Mouse (Mus musculus) MEL (cell line): ENCODE measurements around the gene Efcc1.

ENCODE experiments used
- CTCF ChIP-seq, 3 experiments: IDR thresholded peaks in 2 of 3; conservative IDR thresholded peaks in 1 of 3; 2 replicates each; pipeline ENCODE4 v1.5.1; 2011 to 2012; ENCODE audit warnings: low read length in 3 of 3, low read depth in 2 of 3, mild to moderate bottlenecking in 2 of 3, improper control_type of control experiment in 1 of 3, inconsistent platforms in 1 of 3, mixed read lengths in 1 of 3, moderate library complexity in 1 of 3; ENCODE audit not compliant: control insufficient read depth in 1 of 3, insufficient read depth in 1 of 3, poor library complexity in 1 of 3, severe bottlenecking in 1 of 3
- ELF1 ChIP-seq: IDR thresholded peaks from 2 replicates; pipeline ENCODE4 v1.6.1; 2014; ENCODE audit warnings: low read depth, mild to moderate bottlenecking, inconsistent platforms, low read length, improper control_type of control experiment, moderate library complexity
- HCFC1 ChIP-seq: IDR thresholded peaks from 2 replicates; pipeline ENCODE4 v1.6.1; 2012; ENCODE audit warnings: low read depth, mild to moderate bottlenecking, inconsistent platforms, low read length, improper control_type of control experiment, moderate library complexity
- KAT2A ChIP-seq: conservative IDR thresholded peaks from 2 replicates; pipeline ENCODE4 v1.6.1; 2012; ENCODE audit warnings: low read depth, low read length, improper control_type of control experiment, inconsistent platforms
- MEF2A ChIP-seq: IDR thresholded peaks from 2 replicates; pipeline ENCODE4 v1.6.1; 2014; ENCODE audit warnings: low read depth, mild to moderate bottlenecking, inconsistent platforms, low read length, improper control_type of control experiment; ENCODE audit not compliant: poor library complexity, insufficient replicate concordance, severe bottlenecking; ENCODE audit errors: extremely low read depth
- MXI1 ChIP-seq: IDR thresholded peaks from 2 replicates; pipeline ENCODE4 v1.6.1; 2011; ENCODE audit warnings: mild to moderate bottlenecking, low read depth, low read length, improper control_type of control experiment
- POLR2A ChIP-seq, 2 experiments: IDR thresholded peaks; 2 replicates each; pipeline ENCODE4 v1.6.1; 2011 to 2012; ENCODE audit warnings: low read length in 2 of 2, mild to moderate bottlenecking in 2 of 2, control low read depth in 1 of 2, improper control_type of control experiment in 1 of 2, low read depth in 1 of 2, moderate library complexity in 1 of 2; ENCODE audit not compliant: control insufficient read depth in 1 of 2, insufficient read depth in 1 of 2, poor library complexity in 1 of 2
- POLR2AphosphoS5 ChIP-seq: IDR thresholded peaks from 2 replicates; pipeline ENCODE4 v1.6.1; 2012; ENCODE audit warnings: low read depth, borderline replicate concordance, mild to moderate bottlenecking, inconsistent platforms, low read length, moderate library complexity, mixed read lengths
- RAD21 ChIP-seq: IDR thresholded peaks from 2 replicates; pipeline ENCODE4 v1.6.1; 2011; ENCODE audit warnings: mild to moderate bottlenecking, low read depth, low read length, improper control_type of control experiment
- SIN3A ChIP-seq: IDR thresholded peaks from 2 replicates; pipeline ENCODE4 v1.6.1; 2012; ENCODE audit warnings: low read length, improper control_type of control experiment, inconsistent platforms
- TAL1 ChIP-seq: IDR thresholded peaks from 2 replicates; pipeline ENCODE4 v1.6.1; 2012; ENCODE audit warnings: mild to moderate bottlenecking, inconsistent platforms, low read length, moderate library complexity, mixed read lengths
- TCF12 ChIP-seq: IDR thresholded peaks from 2 replicates; pipeline ENCODE4 v1.6.1; 2014; ENCODE audit warnings: low read depth, mild to moderate bottlenecking, inconsistent platforms, low read length, improper control_type of control experiment, moderate library complexity

DNA sequence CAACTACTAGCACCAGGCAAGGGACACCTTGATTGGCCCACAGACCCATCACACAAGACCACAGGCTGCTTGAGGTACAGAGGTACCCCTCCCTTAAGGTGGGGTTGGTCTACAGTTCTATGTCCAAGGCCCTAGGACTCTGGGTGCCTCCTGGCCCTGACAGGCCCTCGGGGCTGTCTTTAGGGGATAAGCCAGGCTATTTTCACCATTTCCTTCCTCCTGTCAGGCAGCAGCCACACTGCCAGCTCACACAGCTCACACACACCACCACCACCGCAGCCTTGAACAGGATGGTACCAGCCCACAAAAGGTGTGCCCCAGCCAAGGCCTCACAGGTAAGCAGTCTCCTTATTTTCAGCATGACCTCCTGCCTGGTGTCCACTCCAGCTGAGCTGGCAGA, 47.2 kb downstream of the Efcc1 start, which contains the start of gene Gp9:
- TF ChIP-seq MEF2A = no peak
- no peak for TF ChIP-seq POLR2A (IDR thresholded peaks at IDR 0.05; ENCODE audit: control insufficient read depth in 1 of 2, insufficient read depth in 1 of 2, low read depth in 1 of 2, low read length in 2 of 2, poor library complexity in 1 of 2)
- no peak for TF ChIP-seq ELF1
- TF ChIP-seq CTCF (IDR thresholded peaks at IDR 0.05 in 2 of 3, conservative IDR thresholded peaks at IDR 0.05 in 1 of 3; ENCODE audit: control insufficient read depth in 1 of 3, insufficient read depth in 1 of 3, low read depth in 2 of 3, low read length in 3 of 3, poor library complexity in 1 of 3, severe bottlenecking in 1 of 3) = no peak
- TF ChIP-seq HCFC1 = no peak
- no peak for TF ChIP-seq RAD21
- TF ChIP-seq POLR2AphosphoS5 = no peak
- peak; percentile 35 for TF ChIP-seq TAL1
- TF ChIP-seq KAT2A = no peak
- TF ChIP-seq SIN3A = no peak
- TF ChIP-seq TCF12 = peak; percentile 13; the same call in 1 of the 2 replicates
- TF ChIP-seq MXI1 = 0 out of 2 replicates have a peak, but pooled peaks have one; percentile 34
